ENCODE assay signal across 9 mouse cellular contexts in the genomic region with DNA sequence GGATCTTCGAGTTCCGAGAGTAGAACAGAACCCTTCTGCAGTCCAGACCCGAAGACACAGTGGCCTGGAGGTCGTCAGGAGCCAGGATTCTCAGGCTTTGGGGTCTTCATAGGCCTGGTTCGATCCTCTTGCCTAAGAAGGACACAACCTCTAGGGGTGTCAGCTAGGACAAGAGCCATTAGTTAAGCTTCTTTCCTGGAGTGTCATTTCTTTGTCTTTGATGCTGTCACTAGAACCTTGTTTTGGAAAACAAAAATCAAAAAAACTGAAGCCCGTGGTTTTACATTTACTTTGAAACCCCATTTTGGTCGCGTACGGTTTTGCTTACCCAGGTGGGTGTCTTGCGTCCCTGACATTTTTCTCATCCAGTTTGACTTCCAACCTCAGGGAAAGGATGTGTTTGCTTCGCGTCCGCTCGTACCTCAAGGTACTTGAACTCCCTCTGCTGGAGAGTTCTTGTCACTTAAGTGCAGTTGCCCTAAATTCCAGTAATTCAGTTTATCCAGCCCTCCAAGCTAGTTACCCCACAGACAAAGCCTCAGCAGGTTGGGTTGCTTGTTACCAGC. TPM values are rescaled to one million over a fixed set of nuclear protein-coding genes. Genes with fewer than 3 reads are reported as not detected.
DNase-seq lines count a peak whose midpoint lies in the region; ATAC-seq and TF ChIP-seq lines count a peak whose summit lies in the region.
"Had no signal": no experiment of that assay in that cellular context is flagged by ENCODE, and none has a peak within 500 bp of the region (broad histone marks: within the 10 kb centered on the region; RNA-seq: fewer than 3 reads in every experiment).

No protein-coding gene starts in this region.

- H3K4me1 ChIP-seq in cortical plate, adult 2 months (ENCODE audit: control insufficient read depth, insufficient read depth, low read length) = no peaks in the 10 kb centered on the region; the same call in 1 of the 2 replicates
- peaks cover 1% of the 10 kb centered on the region; the same call in 1 of the 2 replicates for H3K4me1 ChIP-seq in heart, adult 2 months (ENCODE audit: control insufficient read depth, insufficient read depth, low read length)
- no peaks in the 10 kb centered on the region for H3K4me1 ChIP-seq in kidney, adult 2 months (ENCODE audit: control insufficient read depth, insufficient read depth, low read length)
- H3K4me1 ChIP-seq in limb, embryonic 12.5 days (replicated peaks) = peaks cover 37% of the 10 kb centered on the region
- peaks cover 13% of the 10 kb centered on the region for H3K4me1 ChIP-seq in midbrain, embryonic 13.5 days (replicated peaks)

- TF ChIP-seq EP300 in heart, adult 2 months (IDR thresholded peaks at IDR 0.05; ENCODE audit: insufficient read depth, low read depth, low read length) = no peak

- no peaks in the 10 kb centered on the region for H3K27me3 ChIP-seq in Patski
- H3K27me3 ChIP-seq in heart, adult 2 months (ENCODE audit: control insufficient read depth, insufficient read depth, low read length) = no peaks in the 10 kb centered on the region
- H3K27me3 ChIP-seq in kidney, adult 2 months (replicated peaks; ENCODE audit: control insufficient read depth, insufficient read depth, low read length) = no peaks in the 10 kb centered on the region
- H3K27me3 ChIP-seq in limb, embryonic 12.5 days = no peaks in the 10 kb centered on the region
- H3K27me3 ChIP-seq in midbrain, embryonic 13.5 days = no peaks in the 10 kb centered on the region
- H3K27me3 ChIP-seq in splenic B cell, adult 2 months (ENCODE audit: control insufficient read depth, insufficient read depth, low read length, poor library complexity, severe bottlenecking) = no peaks in the 10 kb centered on the region

- POLR2A ChIA-PET in Patski (lab: Charles Lee) = interaction anchor here (0.8 to 1.8 kb wide), 3 partner anchors 15 to 146 kb away, joined by 3 to 6 read pairs (median 4); no protein-coding TSS in a partner anchor

- H3K79me2 ChIP-seq in heart, adult 2 months (replicated peaks; ENCODE audit: control insufficient read depth, insufficient read depth, low read length) = no peaks in the 10 kb centered on the region

- H3K27ac ChIP-seq in cortical plate, adult 2 months (ENCODE audit: insufficient read depth, low read length) = peak overlapping the region; percentile 85
- peak overlapping the region; percentile 85 for H3K27ac ChIP-seq in heart, adult 2 months
- peak overlapping the region; percentile 91 for H3K27ac ChIP-seq in kidney, adult 2 months (ENCODE audit: insufficient read depth, low read depth, low read length)
- peak overlapping the region; percentile 97 for H3K27ac ChIP-seq in limb, embryonic 12.5 days
- H3K27ac ChIP-seq in midbrain, embryonic 13.5 days = peak overlapping the region; percentile 92

- no peaks in the 10 kb centered on the region for H3K36me3 ChIP-seq in heart, adult 2 months (ENCODE audit: control insufficient read depth, insufficient read depth, low read length)
- H3K36me3 ChIP-seq in kidney, adult 2 months (ENCODE audit: control insufficient read depth, insufficient read depth, low read length) = no peaks in the 10 kb centered on the region
- H3K36me3 ChIP-seq in limb, embryonic 12.5 days = peaks cover 11% of the 10 kb centered on the region
- H3K36me3 ChIP-seq in midbrain, embryonic 13.5 days = no peaks in the 10 kb centered on the region
- no peaks in the 10 kb centered on the region for H3K36me3 ChIP-seq in splenic B cell, adult 2 months (ENCODE audit: control insufficient read depth, insufficient read depth, low read length, poor library complexity, severe bottlenecking)

- intact Hi-C loops in heart, adult 2 months (cut with DNase I) = loop anchor here (1.0 kb wide), 1 partner anchor 19 kb away; no protein-coding TSS in a partner anchor

- no peaks in the 10 kb centered on the region for H3K9me3 ChIP-seq in limb, embryonic 12.5 days
- no peaks in the 10 kb centered on the region for H3K9me3 ChIP-seq in midbrain, embryonic 13.5 days

- CTCF ChIA-PET in Patski (lab: Charles Lee) = interaction anchor here (0.9 to 2.0 kb wide), 10 partner anchors 10 to 68 kb away, joined by 3 to 8 read pairs (median 4); partner anchors contain the start of gene Apof

- under 1% methylated on average over 14 of the region's 14 CpGs for WGBS in heart, adult 2 months
- 0% methylated on average over 14 of the region's 14 CpGs for WGBS in kidney, adult 2 months
- 0% methylated on average over 14 of the region's 14 CpGs for WGBS in limb, embryonic 12.5 days
- WGBS in midbrain, embryonic 13.5 days = under 1% methylated on average over 14 of the region's 14 CpGs

- peak; percentile 83 for TF ChIP-seq CTCF in Patski (IDR thresholded peaks at IDR 0.05)
- peak; percentile 82 for TF ChIP-seq CTCF in cortical plate, adult 2 months (IDR thresholded peaks at IDR 0.05; ENCODE audit: extremely low read depth, insufficient read depth, low read length)
- peak; percentile 89 for TF ChIP-seq CTCF in heart, adult 2 months (IDR thresholded peaks at IDR 0.05)
- TF ChIP-seq CTCF in kidney, adult 2 months (conservative IDR thresholded peaks at IDR 0.05; ENCODE audit: insufficient read depth, insufficient read length, low read depth, low read length) = peak; percentile 90

- peak; percentile 14 for ATAC-seq in Patski
- no peak; the same call in 1 of the 2 replicates for ATAC-seq in limb, embryonic 12.5 days (ENCODE audit: insufficient number of reproducible peaks, insufficient read depth, low FRiP score, low TSS enrichment, low read depth)
- peak; percentile 31 for ATAC-seq in midbrain, embryonic 13.5 days

- peak overlapping the region; percentile 65 for H3K4me2 ChIP-seq in limb, embryonic 12.5 days
- H3K4me2 ChIP-seq in midbrain, embryonic 13.5 days (replicated peaks) = peak overlapping the region; percentile 70

- TF ChIP-seq POLR2A in cortical plate, adult 2 months (IDR thresholded peaks at IDR 0.05; ENCODE audit: extremely low read depth, insufficient read depth, low read length) = no peak
- no peak for TF ChIP-seq POLR2A in heart, adult 2 months (IDR thresholded peaks at IDR 0.05; ENCODE audit: insufficient read depth, low read depth, low read length)
- no peak for TF ChIP-seq POLR2A in kidney, adult 2 months (IDR thresholded peaks at IDR 0.05; ENCODE audit: low read depth, low read length)

- DNase-seq in 3T3-L1 (ENCODE audit: low read depth, low spot score) = peak; percentile 90
- DNase-seq in Patski (ENCODE audit: low read depth, low spot score) = peak; percentile 50
- peak; percentile 52 to 55 for DNase-seq in heart, adult 2 months
- peak; percentile 86 for DNase-seq in kidney, adult 2 months
- peak; percentile 82 for DNase-seq in splenic B cell, adult 2 months (ENCODE audit: low read depth, low spot score)

- H3K4me3 ChIP-seq in cortical plate, adult 2 months (ENCODE audit: insufficient read depth, low read length) = peak overlapping the region; percentile 91
- H3K4me3 ChIP-seq in heart, adult 2 months = peak overlapping the region; percentile 91
- H3K4me3 ChIP-seq in kidney, adult 2 months (ENCODE audit: insufficient read depth, low read depth, low read length) = peak overlapping the region; percentile 98
- H3K4me3 ChIP-seq in limb, embryonic 12.5 days (replicated peaks) = peak overlapping the region; percentile 79
- peak overlapping the region; percentile 68 for H3K4me3 ChIP-seq in midbrain, embryonic 13.5 days (replicated peaks)

- H3K9ac ChIP-seq in heart, adult 2 months (ENCODE audit: low read depth, low read length) = peak overlapping the region; percentile 68
- H3K9ac ChIP-seq in limb, embryonic 12.5 days (replicated peaks) = peak overlapping the region; percentile 82
- H3K9ac ChIP-seq in midbrain, embryonic 13.5 days (replicated peaks) = peak overlapping the region; percentile 82

- in situ Hi-C loops in Patski (cut with MboI; ENCODE audit: low pct_unique_long_range_greater_than_20kb) = no loop called here

RNA-seq across cellular contexts. Expression of gene Timeless, which starts 0.6 kb away (rescaled TPM):
- 17.5 TPM for polyA plus RNA-seq in Patski (2021)
- polyA plus RNA-seq in cortical plate, adult 2 months (2012; rRNA removed) = 3.7 and 4.3 TPM in 2 replicates
- total RNA-seq in heart, adult 2 months (2021) = 1 to 10 TPM; 6.5 to 7.6 TPM
- polyA plus RNA-seq in heart, adult 2 months (2012; rRNA removed) = 5.7 and 9.6 TPM in 2 replicates
- polyA plus RNA-seq in kidney, adult 2 months (2012; rRNA removed) = 2.7 and 3.8 TPM in 2 replicates
- 103 and 108 TPM in 2 replicates for polyA plus RNA-seq in limb, embryonic 12.5 days (2016; fragmentation: Nextera tagmentation; extraction: Ambion mirVana)
- 27.7 and 28.6 TPM in 2 replicates for polyA plus RNA-seq in midbrain, embryonic 13.5 days (2015; fragmentation: Nextera tagmentation; extraction: Ambion mirVana)

RNA-seq across cellular contexts. Expression of gene Mip, which starts 6.9 kb away (rescaled TPM):
- polyA plus RNA-seq in Patski (2021) = 0.04 TPM
- not detected in 2 replicates for polyA plus RNA-seq in cortical plate, adult 2 months (2012; rRNA removed)
- total RNA-seq in heart, adult 2 months (2021) = not detected
- polyA plus RNA-seq in heart, adult 2 months (2012; rRNA removed) = not detected in 2 replicates
- polyA plus RNA-seq in kidney, adult 2 months (2012; rRNA removed) = not detected in 2 replicates
- 0.38 and 0.44 TPM in 2 replicates for polyA plus RNA-seq in limb, embryonic 12.5 days (2016; fragmentation: Nextera tagmentation; extraction: Ambion mirVana)
- polyA plus RNA-seq in midbrain, embryonic 13.5 days (2015; fragmentation: Nextera tagmentation; extraction: Ambion mirVana) = 0.16 and 0.32 TPM in 2 replicates
- polyA plus RNA-seq: frontal cortex, adult 2 months had no signal

RNA-seq across cellular contexts. Expression of gene Spryd4, which starts 20.9 kb away (rescaled TPM):
- 13.8 TPM for polyA plus RNA-seq in Patski (2021)
- polyA plus RNA-seq in cortical plate, adult 2 months (2012; rRNA removed) = 9.0 and 10.0 TPM in 2 replicates
- total RNA-seq in heart, adult 2 months (2021) = 10 to 100 TPM; 35.0 to 37.5 TPM
- 32.1 and 48.4 TPM in 2 replicates for polyA plus RNA-seq in heart, adult 2 months (2012; rRNA removed)
- 15.5 and 17.3 TPM in 2 replicates for polyA plus RNA-seq in kidney, adult 2 months (2012; rRNA removed)
- polyA plus RNA-seq in limb, embryonic 12.5 days (2016; fragmentation: Nextera tagmentation; extraction: Ambion mirVana) = 31.0 and 32.4 TPM in 2 replicates
- polyA plus RNA-seq in midbrain, embryonic 13.5 days (2015; fragmentation: Nextera tagmentation; extraction: Ambion mirVana) = 19.6 and 21.2 TPM in 2 replicates

RNA-seq across cellular contexts. Expression of gene Apon, which starts 21.4 kb away (rescaled TPM):
- polyA plus RNA-seq in Patski (2021) = 1.4 TPM
- not detected in 2 replicates for polyA plus RNA-seq in cortical plate, adult 2 months (2012; rRNA removed)
- not detected for total RNA-seq in heart, adult 2 months (2021)
- 0.18 TPM in 1 of 2 replicates, not detected in the other for polyA plus RNA-seq in heart, adult 2 months (2012; rRNA removed)
- not detected in 2 replicates for polyA plus RNA-seq in kidney, adult 2 months (2012; rRNA removed)
- 0.68 and 1.0 TPM in 2 replicates for polyA plus RNA-seq in limb, embryonic 12.5 days (2016; fragmentation: Nextera tagmentation; extraction: Ambion mirVana)
- 0.15 and 0.23 TPM in 2 replicates for polyA plus RNA-seq in midbrain, embryonic 13.5 days (2015; fragmentation: Nextera tagmentation; extraction: Ambion mirVana)
- polyA plus RNA-seq: frontal cortex, adult 2 months had no signal

RNA-seq across cellular contexts. Expression of gene Apof, which starts 36.0 kb away (rescaled TPM):
- 0.10 TPM for polyA plus RNA-seq in Patski (2021)
- polyA plus RNA-seq in cortical plate, adult 2 months (2012; rRNA removed) = 0.23 and 0.29 TPM in 2 replicates
- total RNA-seq in heart, adult 2 months (2021) = not detected
- 0.18 TPM in 1 of 2 replicates, not detected in the other for polyA plus RNA-seq in heart, adult 2 months (2012; rRNA removed)
- polyA plus RNA-seq in kidney, adult 2 months (2012; rRNA removed) = 0.08 and 0.30 TPM in 2 replicates
- not detected in 2 replicates for polyA plus RNA-seq in limb, embryonic 12.5 days (2016; fragmentation: Nextera tagmentation; extraction: Ambion mirVana)
- polyA plus RNA-seq in midbrain, embryonic 13.5 days (2015; fragmentation: Nextera tagmentation; extraction: Ambion mirVana) = not detected in 2 replicates
